Mouse (Mus musculus): Measurements from ENCODE around the gene Arid4a. TPM values are rescaled to one million over a fixed set of nuclear protein-coding genes. Genes with fewer than 3 reads are reported as not detected.

Arid4a gene
- total and polyA plus RNA-seq, 3 experiments: 12.4 to 57.5 (median 57.4) TPM

DNA sequence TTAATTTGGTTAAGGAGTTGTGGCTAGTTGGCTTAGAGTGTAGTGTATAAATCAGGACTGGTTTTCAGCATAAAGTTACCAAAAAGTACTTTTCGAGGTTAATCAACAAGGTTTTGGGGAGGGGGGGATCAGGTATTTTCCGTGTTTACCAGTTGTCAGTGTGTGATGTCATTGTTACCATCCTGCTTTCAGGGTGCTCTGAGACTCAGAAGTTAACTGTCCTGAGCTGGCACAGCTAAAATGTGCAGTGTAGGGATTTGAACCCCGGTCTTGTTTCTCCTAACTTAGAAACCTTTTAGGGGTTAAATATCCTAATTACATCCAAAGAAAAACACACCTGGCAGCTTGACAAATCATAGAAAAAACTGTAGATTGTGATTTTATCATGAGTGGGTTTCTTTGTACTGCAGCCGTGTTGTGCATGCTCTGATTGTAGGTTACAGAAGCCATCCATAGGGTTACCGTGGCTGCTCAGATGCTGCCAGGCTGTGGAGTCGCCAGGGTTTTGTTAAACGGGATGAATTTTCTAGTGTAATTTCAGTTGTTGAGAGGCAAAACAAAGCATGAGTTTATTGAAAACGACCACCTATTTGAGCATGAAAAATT, 31.8 kb downstream of the Arid4a start:
- Histone ChIP-seq H3K9me3 (replicated peaks) (no peaks in the 10 kb centered on the region), H3K27me3 (ENCODE audit: insufficient read depth, low read length) (no peaks in the 10 kb centered on the region), H3K4me3 (ENCODE audit: low read depth, low read length) (no peak overlapping the region), H3K4me1 (ENCODE audit: insufficient read depth, low read depth, low read length) (peaks cover 17% of the 10 kb centered on the region), H3K36me3 (replicated peaks) (peaks cover 68% of the 10 kb centered on the region)
- ATAC-seq (ENCODE audit: extremely low read depth, insufficient number of reproducible peaks, low FRiP score, poor library complexity, severe bottlenecking) (no peak), DNase-seq (ENCODE audit: low spot score) (no peak)
- TF ChIP-seq CTCF (IDR thresholded peaks at IDR 0.05; ENCODE audit: low read depth, low read length) (no peak), TAL1 (conservative IDR thresholded peaks at IDR 0.05; ENCODE audit: low read depth, low read length) (no peak), POLR2AphosphoS5 (IDR thresholded peaks at IDR 0.05; ENCODE audit: insufficient replicate concordance, low read depth, low read length) (no peak), GATA2 (IDR thresholded peaks at IDR 0.05; ENCODE audit: borderline replicate concordance, low read depth, low read length) (no peak), GATA1 (IDR thresholded peaks at IDR 0.05; ENCODE audit: borderline replicate concordance, low read length) (no peak)

DNA sequence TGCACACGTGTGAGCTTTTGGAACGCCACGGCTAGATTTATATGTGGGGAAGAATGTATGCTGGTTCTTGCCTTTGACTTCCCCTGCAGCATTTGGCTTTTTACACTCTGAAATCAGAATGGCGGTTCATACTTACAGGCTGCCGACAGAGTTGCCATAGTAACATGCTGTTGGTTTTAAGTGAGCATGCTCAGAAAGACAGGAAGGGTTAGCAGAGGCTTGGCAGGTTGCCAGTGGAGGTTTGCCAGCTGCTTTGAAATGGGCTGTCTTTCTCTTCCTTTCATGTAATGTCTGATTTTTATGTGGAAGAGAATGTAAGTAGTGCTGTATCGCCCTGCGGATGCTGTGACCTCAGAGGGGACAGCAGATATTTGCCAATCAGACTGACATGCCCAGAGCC, 32.3 kb downstream of the Arid4a start:
- peaks cover 67% of the 10 kb centered on the region for H3K36me3 ChIP-seq (replicated peaks)
- DNase-seq (ENCODE audit: low spot score) (peak; percentile 39), ATAC-seq (ENCODE audit: extremely low read depth, insufficient number of reproducible peaks, low FRiP score, poor library complexity, severe bottlenecking) (no peak)
- no peaks in the 10 kb centered on the region for H3K9me3 ChIP-seq (replicated peaks)
- peaks cover 22% of the 10 kb centered on the region for H3K4me1 ChIP-seq (ENCODE audit: insufficient read depth, low read depth, low read length)
- no peak for TF ChIP-seq TAL1 (conservative IDR thresholded peaks at IDR 0.05; ENCODE audit: low read depth, low read length)
- TF ChIP-seq CTCF (IDR thresholded peaks at IDR 0.05; ENCODE audit: low read depth, low read length): no peak
- no peak for TF ChIP-seq GATA1 (IDR thresholded peaks at IDR 0.05; ENCODE audit: borderline replicate concordance, low read length)
- no peak for TF ChIP-seq GATA2 (IDR thresholded peaks at IDR 0.05; ENCODE audit: borderline replicate concordance, low read depth, low read length)
- TF ChIP-seq POLR2AphosphoS5 (IDR thresholded peaks at IDR 0.05; ENCODE audit: insufficient replicate concordance, low read depth, low read length): no peak
- no peaks in the 10 kb centered on the region for H3K27me3 ChIP-seq (ENCODE audit: insufficient read depth, low read length)
- H3K4me3 ChIP-seq (ENCODE audit: low read depth, low read length): no peak overlapping the region

GRCm38 (mm10) chr12:71048561-71048960, 32.8 kb downstream of the Arid4a start:
- Histone ChIP-seq H3K27me3 (ENCODE audit: insufficient read depth, low read length) (no peaks in the 10 kb centered on the region), H3K4me1 (ENCODE audit: insufficient read depth, low read depth, low read length) (peaks cover 25% of the 10 kb centered on the region), H3K36me3 (replicated peaks) (peaks cover 64% of the 10 kb centered on the region), H3K4me3 (ENCODE audit: low read depth, low read length) (no peak overlapping the region), H3K9me3 (replicated peaks) (no peaks in the 10 kb centered on the region)
- TF ChIP-seq TAL1 (conservative IDR thresholded peaks at IDR 0.05; ENCODE audit: low read depth, low read length) (no peak), POLR2AphosphoS5 (IDR thresholded peaks at IDR 0.05; ENCODE audit: insufficient replicate concordance, low read depth, low read length) (no peak), GATA1 (IDR thresholded peaks at IDR 0.05; ENCODE audit: borderline replicate concordance, low read length) (no peak), GATA2 (IDR thresholded peaks at IDR 0.05; ENCODE audit: borderline replicate concordance, low read depth, low read length) (no peak), CTCF (IDR thresholded peaks at IDR 0.05; ENCODE audit: low read depth, low read length) (no peak)
- DNase-seq (ENCODE audit: low spot score): no peak
- ATAC-seq (ENCODE audit: extremely low read depth, insufficient number of reproducible peaks, low FRiP score, poor library complexity, severe bottlenecking): no peak

- Histone ChIP-seq H3K36me3 (replicated peaks) (peaks cover 67% of the 10 kb centered on the region), H3K9me3 (replicated peaks) (no peaks in the 10 kb centered on the region), H3K4me3 (ENCODE audit: low read depth, low read length) (no peak overlapping the region), H3K27me3 (ENCODE audit: insufficient read depth, low read length) (no peaks in the 10 kb centered on the region), H3K4me1 (ENCODE audit: insufficient read depth, low read depth, low read length) (peaks cover 27% of the 10 kb centered on the region)
- no peak for DNase-seq (ENCODE audit: low spot score)
- no peak for ATAC-seq (ENCODE audit: extremely low read depth, insufficient number of reproducible peaks, low FRiP score, poor library complexity, severe bottlenecking)
- no peak for TF ChIP-seq POLR2AphosphoS5 (IDR thresholded peaks at IDR 0.05; ENCODE audit: insufficient replicate concordance, low read depth, low read length)
- no peak for TF ChIP-seq GATA1 (IDR thresholded peaks at IDR 0.05; ENCODE audit: borderline replicate concordance, low read length)
- TF ChIP-seq GATA2 (IDR thresholded peaks at IDR 0.05; ENCODE audit: borderline replicate concordance, low read depth, low read length): no peak
- no peak for TF ChIP-seq TAL1 (conservative IDR thresholded peaks at IDR 0.05; ENCODE audit: low read depth, low read length)
- no peak for TF ChIP-seq CTCF (IDR thresholded peaks at IDR 0.05; ENCODE audit: low read depth, low read length)
Observed at GRCm38 (mm10) chr12:71049596-71050265, 33.9 kb downstream of the Arid4a start.

DNA sequence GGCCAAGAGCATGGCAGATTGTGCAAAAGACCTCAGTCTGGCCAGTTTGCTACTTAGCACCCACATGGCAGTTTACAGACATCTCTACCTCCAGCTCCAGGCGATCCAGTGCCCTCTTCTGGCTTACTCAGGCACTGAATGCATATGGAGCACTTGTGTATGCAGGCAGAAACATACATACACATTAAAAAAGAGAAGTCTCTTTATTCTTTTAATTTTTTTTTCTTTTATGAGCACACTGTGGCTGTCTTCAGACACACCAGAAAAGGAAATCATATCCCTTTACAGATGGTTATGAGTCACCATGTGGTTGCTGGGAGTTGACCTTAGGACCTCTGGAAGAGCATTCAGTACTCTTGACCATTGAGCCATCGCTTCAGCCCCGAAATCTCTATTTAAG, 35.3 kb downstream of the Arid4a start:
- no peak for DNase-seq (ENCODE audit: low spot score)
- no peaks in the 10 kb centered on the region for H3K9me3 ChIP-seq (replicated peaks)
- H3K4me3 ChIP-seq (ENCODE audit: low read depth, low read length): no peak overlapping the region
- H3K36me3 ChIP-seq (replicated peaks): peaks cover 66% of the 10 kb centered on the region
- ATAC-seq (ENCODE audit: extremely low read depth, insufficient number of reproducible peaks, low FRiP score, poor library complexity, severe bottlenecking): peak; percentile 45; the same call in 1 of the 2 replicates
- H3K4me1 ChIP-seq (ENCODE audit: insufficient read depth, low read depth, low read length): peaks cover 27% of the 10 kb centered on the region
- no peaks in the 10 kb centered on the region for H3K27me3 ChIP-seq (ENCODE audit: insufficient read depth, low read length)
- TF ChIP-seq CTCF (IDR thresholded peaks at IDR 0.05; ENCODE audit: low read depth, low read length) (peak; percentile 19; the same call in 1 of the 2 replicates), GATA2 (IDR thresholded peaks at IDR 0.05; ENCODE audit: borderline replicate concordance, low read depth, low read length) (no peak)

DNA sequence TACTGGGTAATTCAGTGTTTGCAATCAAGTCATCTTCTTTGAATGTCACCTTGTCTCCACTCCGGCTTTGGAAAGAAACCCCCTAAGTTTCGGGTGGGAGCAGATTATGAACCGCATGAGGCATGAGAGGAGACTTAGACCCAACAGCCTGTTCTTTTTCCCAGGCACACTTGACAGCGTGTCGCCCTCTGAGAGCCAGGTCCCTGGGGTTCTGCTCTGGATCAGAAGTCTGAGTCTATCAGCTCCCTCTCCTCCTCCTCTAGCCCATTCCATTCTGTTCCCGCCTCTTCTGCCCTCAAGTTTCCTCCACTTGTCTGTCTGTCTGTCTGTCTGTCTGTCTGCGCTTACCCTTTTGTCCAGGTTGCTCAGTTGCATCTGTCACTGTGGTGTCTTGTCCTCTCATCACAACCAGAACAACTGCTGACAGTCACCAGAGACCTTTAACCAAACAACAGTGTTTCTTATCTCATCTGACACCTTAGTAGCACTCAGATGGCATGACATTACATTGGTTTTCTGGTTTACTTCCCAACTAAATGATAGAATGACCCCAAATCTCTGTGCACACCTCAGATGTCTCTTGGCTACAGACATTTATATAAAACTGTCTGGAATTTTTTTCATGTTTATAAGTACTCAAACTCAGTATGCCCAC, 36.7 kb downstream of the Arid4a start:
- peak; percentile 83 for ATAC-seq (ENCODE audit: extremely low read depth, insufficient number of reproducible peaks, low FRiP score, poor library complexity, severe bottlenecking)
- TF ChIP-seq TAL1 (conservative IDR thresholded peaks at IDR 0.05; ENCODE audit: low read depth, low read length) (peak; percentile 85), GATA2 (IDR thresholded peaks at IDR 0.05; ENCODE audit: borderline replicate concordance, low read depth, low read length) (no peak)
- DNase-seq (ENCODE audit: low spot score): peak; percentile 39

More for the DNA sequence above, 36.7 kb downstream of the Arid4a start:
- no peaks in the 10 kb centered on the region for H3K9me3 ChIP-seq (replicated peaks)
- no peaks in the 10 kb centered on the region for H3K27me3 ChIP-seq (ENCODE audit: insufficient read depth, low read length)
- H3K4me3 ChIP-seq (ENCODE audit: low read depth, low read length): no peak overlapping the region; the same call in 1 of the 2 replicates
- H3K36me3 ChIP-seq (replicated peaks): peaks cover 66% of the 10 kb centered on the region
- peaks cover 27% of the 10 kb centered on the region for H3K4me1 ChIP-seq (ENCODE audit: insufficient read depth, low read depth, low read length)

All from G1E (cell line).